Mouse (Mus musculus) lung, embryonic 14.5 days (tissue): ENCODE results near the gene Dgkg. TPM values are rescaled to one million over a fixed set of nuclear protein-coding genes. Genes with fewer than 3 reads are reported as not detected.

Source experiments
- ATAC-seq: fragments of 200-750 bp; cut with Nextera tagmentation; 2 replicates; pipeline ENCODE4 v1.8.0; 2017; ENCODE audit warnings: mild to moderate bottlenecking, moderate TSS enrichment, moderate library complexity; ENCODE audit not compliant: insufficient read depth
- DNase-seq: peaks from one replicate; pipeline ENCODE4 v3.0.0-alpha.2; 2015
- H3K27ac ChIP-seq: fragments of 300-500 bp; sonication (generic); 2 replicates; pipeline ENCODE4 v1.5.1; 2014; ENCODE audit warnings: low read depth, mild to moderate bottlenecking, moderate library complexity
- H3K27me3 ChIP-seq: fragments of 300-500 bp; sonication (generic); 2 replicates; pipeline ENCODE4 v1.6.1; 2014; ENCODE audit warnings: low read length, control low read depth; ENCODE audit not compliant: insufficient read depth
- H3K36me3 ChIP-seq: fragments of 300-500 bp; sonication (generic); 2 replicates; pipeline ENCODE4 v1.6.1; 2014; ENCODE audit warnings: control low read depth; ENCODE audit not compliant: insufficient read depth
- H3K4me1 ChIP-seq: fragments of 300-500 bp; sonication (generic); 2 replicates; pipeline ENCODE4 v1.6.1; 2014; ENCODE audit warnings: antibody characterized with exemption, control low read depth; ENCODE audit not compliant: insufficient read depth
- H3K4me2 ChIP-seq: fragments of 300-500 bp; sonication (generic); 2 replicates; pipeline ENCODE4 v1.6.1; 2014; ENCODE audit warnings: mild to moderate bottlenecking
- H3K4me3 ChIP-seq: fragments of 300-500 bp; sonication (generic); 2 replicates; pipeline ENCODE4 v1.5.1; 2014; ENCODE audit warnings: low read depth, low read length
- H3K9ac ChIP-seq: fragments of 300-500 bp; sonication (generic); 2 replicates; pipeline ENCODE4 v1.6.1; 2014
- H3K9me3 ChIP-seq: fragments of 300-500 bp; sonication (generic); 2 replicates; pipeline ENCODE4 v1.6.1; 2016; ENCODE audit warnings: low read depth, low read length, control low read depth
- CTCF ChIP-seq: IDR thresholded peaks from 2 replicates; pipeline ENCODE4 v1.5.1; 2016; ENCODE audit warnings: antibody characterized with exemption, low read depth
- WGBS: fragments of 180-500 bp; shearing (Covaris S2); extraction: QIAGEN DNeasy Blood & Tissue Kit; methylation state at CpG from one replicate; pipeline ENCODE4 v1.1.7; 2014; 5-methylcytosine and 5-hydroxymethylcytosine counted together
- polyA plus RNA-seq: library from polyadenylated mRNA; unstranded; fragments of >200 nt; fragmentation: Nextera tagmentation; extraction: Ambion mirVana; gene quantifications from 2 replicates; pipeline ENCODE4 v1.2.1, GENCODE M21; 2014

The Dgkg gene
- polyA plus RNA-seq, 1 experiment from 2014 or later: 0.49 TPM

- Histone ChIP-seq H3K4me1 (0 out of 2 replicates have a peak, but pooled peaks cover under 1% of the 10 kb centered on the region), H3K4me3 (no peak overlapping the region), H3K4me2 (no peak overlapping the region), H3K27me3 (no peaks in the 10 kb centered on the region), H3K27ac (no peak overlapping the region), H3K9me3 (no peaks in the 10 kb centered on the region), H3K9ac (no peak overlapping the region), H3K36me3 (no peaks in the 10 kb centered on the region)
- DNase-seq (peak; percentile 75), ATAC-seq (no peak)
- 34% methylated on average over 5 of the region's 5 CpGs for WGBS
- peak; percentile 67 for TF ChIP-seq CTCF
Measured at GRCm38 (mm10) chr16:22580103-22580502, 76.9 kb downstream of the Dgkg start.

- DNase-seq (no peak), ATAC-seq (no peak)
- Histone ChIP-seq H3K4me1 (0 out of 2 replicates have a peak, but pooled peaks cover 4% of the 10 kb centered on the region), H3K4me3 (no peak overlapping the region), H3K36me3 (no peaks in the 10 kb centered on the region), H3K4me2 (no peak overlapping the region), H3K27ac (no peak overlapping the region), H3K9me3 (no peaks in the 10 kb centered on the region), H3K27me3 (no peaks in the 10 kb centered on the region), H3K9ac (no peak overlapping the region)
- no peak for TF ChIP-seq CTCF
- WGBS: 83% methylated on average over 10 of the region's 10 CpGs
Measured at GRCm38 (mm10) chr16:22578883-22579282, 78.1 kb downstream of the Dgkg start.

- ATAC-seq (no peak), DNase-seq (peak; percentile 66)
- 32% methylated on average over 8 of the region's 8 CpGs for WGBS
- H3K9ac ChIP-seq: no peak overlapping the region
- no peak overlapping the region for H3K4me2 ChIP-seq
- peak; percentile 75 for TF ChIP-seq CTCF
- H3K4me1 ChIP-seq: 0 out of 2 replicates have a peak, but pooled peaks cover 4% of the 10 kb centered on the region
- H3K36me3 ChIP-seq: no peaks in the 10 kb centered on the region
- H3K27ac ChIP-seq: no peak overlapping the region
- H3K9me3 ChIP-seq: no peaks in the 10 kb centered on the region
- no peaks in the 10 kb centered on the region for H3K27me3 ChIP-seq
- no peak overlapping the region for H3K4me3 ChIP-seq
Measured at GRCm38 (mm10) chr16:22577656-22578055, 79.4 kb downstream of the Dgkg start.

GRCm38 (mm10) chr16:22574164-22574563 lies 82.9 kb downstream of the Dgkg start:
- ATAC-seq (no peak), DNase-seq (peak; percentile 37)
- Histone ChIP-seq H3K36me3 (no peaks in the 10 kb centered on the region), H3K27me3 (no peaks in the 10 kb centered on the region), H3K4me3 (no peak overlapping the region), H3K9me3 (no peaks in the 10 kb centered on the region), H3K4me1 (0 out of 2 replicates have a peak, but pooled peaks cover 4% of the 10 kb centered on the region), H3K27ac (no peak overlapping the region), H3K4me2 (no peak overlapping the region), H3K9ac (no peak overlapping the region)
- TF ChIP-seq CTCF: peak; percentile 32; the same call in 1 of the 2 replicates
- 44% methylated on average over 7 of the region's 7 CpGs for WGBS

- peak overlapping the region; percentile 10; the same call in 1 of the 2 replicates for H3K4me3 ChIP-seq
- WGBS: 35% methylated on average over 21 of the region's 21 CpGs
- no peak overlapping the region for H3K9ac ChIP-seq
- H3K4me2 ChIP-seq: peak overlapping the region; percentile 48
- H3K27me3 ChIP-seq: no peaks in the 10 kb centered on the region
- H3K27ac ChIP-seq: peak overlapping the region; percentile 24; the same call in 1 of the 2 replicates
- ATAC-seq (peak; percentile 93), DNase-seq (peak; percentile 81)
- 0 out of 2 replicates have a peak, but pooled peaks cover 4% of the 10 kb centered on the region for H3K4me1 ChIP-seq
- no peaks in the 10 kb centered on the region for H3K9me3 ChIP-seq
- peak; percentile 15; the same call in 1 of the 2 replicates for TF ChIP-seq CTCF
- H3K36me3 ChIP-seq: no peaks in the 10 kb centered on the region
Measured at GRCm38 (mm10) chr16:22572641-22573341, 84.2 kb downstream of the Dgkg start.

- ATAC-seq (no peak), DNase-seq (no peak)
- H3K27ac ChIP-seq: no peak overlapping the region
- WGBS: 63% methylated on average over 3 of the region's 3 CpGs
- H3K36me3 ChIP-seq: no peaks in the 10 kb centered on the region
- H3K4me1 ChIP-seq: no peaks in the 10 kb centered on the region
- no peak overlapping the region for H3K4me2 ChIP-seq
- no peaks in the 10 kb centered on the region for H3K27me3 ChIP-seq
- no peak overlapping the region for H3K9ac ChIP-seq
- no peaks in the 10 kb centered on the region for H3K9me3 ChIP-seq
- no peak for TF ChIP-seq CTCF
- H3K4me3 ChIP-seq: no peak overlapping the region
Measured at GRCm38 (mm10) chr16:22564907-22565272, 92.1 kb downstream of the Dgkg start.

GRCm38 (mm10) chr16:22564259-22564906 lies 92.6 kb downstream of the Dgkg start:
- no peak overlapping the region for H3K4me2 ChIP-seq
- H3K4me3 ChIP-seq: no peak overlapping the region
- no peaks in the 10 kb centered on the region for H3K36me3 ChIP-seq
- H3K27me3 ChIP-seq: no peaks in the 10 kb centered on the region
- no peaks in the 10 kb centered on the region for H3K9me3 ChIP-seq
- 54% methylated on average over 14 of the region's 14 CpGs for whole genome bisulfite sequencing
- DNase-seq: peak; percentile 83
- peak; percentile 85 for TF ChIP-seq CTCF
- no peak overlapping the region for H3K9ac ChIP-seq
- no peaks in the 10 kb centered on the region for H3K4me1 ChIP-seq
- peak; percentile 44; the same call in 1 of the 2 replicates for ATAC-seq
- H3K27ac ChIP-seq: 0 out of 2 replicates have a peak overlapping the region, but pooled peaks have one; percentile 25
